Mouse (Mus musculus): ENCODE data around the gene Slc15a4.

- TF ChIP-seq POLR2A (IDR thresholded peaks at IDR 0.05; ENCODE audit: control insufficient read depth, low read depth, low read length): no peak
- TF ChIP-seq CTCF (IDR thresholded peaks at IDR 0.05; ENCODE audit: control insufficient read depth, insufficient read depth, insufficient replicate concordance, low read depth, low read length): no peak
Measured at GRCm38 (mm10) chr5:127639635-127640034, 6.9 kb upstream of the Slc15a4 start.

All from testis, adult 2 months (tissue).